Mouse (Mus musculus) kidney, embryonic 14.5 days (tissue): ENCODE data around the gene Ccr4. TPM values are rescaled to one million over a fixed set of nuclear protein-coding genes. Genes with fewer than 3 reads are reported as not detected.

Source experiments
- ATAC-seq: fragments of 200-750 bp; cut with Nextera tagmentation; 2 replicates; pipeline ENCODE4 v1.8.0; 2017; ENCODE audit warnings: moderate number of reproducible peaks, mild to moderate bottlenecking, moderate TSS enrichment, moderate library complexity; ENCODE audit not compliant: low FRiP score, low TSS enrichment
- H3K27ac ChIP-seq: fragments of 300-500 bp; sonication (generic); 2 replicates; pipeline ENCODE4 v1.5.1; 2014; ENCODE audit warnings: low read depth, mild to moderate bottlenecking, low read length, moderate library complexity, mixed read lengths
- H3K27me3 ChIP-seq: fragments of 300-500 bp; sonication (generic); 2 replicates; pipeline ENCODE4 v1.6.1; 2014; ENCODE audit warnings: mild to moderate bottlenecking, low read length; ENCODE audit not compliant: control insufficient read depth, insufficient read depth
- H3K36me3 ChIP-seq: fragments of 300-500 bp; sonication (generic); 2 replicates; pipeline ENCODE4 v1.6.1; 2014; ENCODE audit warnings: low read length, mixed read lengths; ENCODE audit not compliant: control insufficient read depth, insufficient read depth
- H3K4me1 ChIP-seq: fragments of 300-500 bp; sonication (generic); 2 replicates; pipeline ENCODE4 v1.6.1; 2014; ENCODE audit warnings: low read length, mixed read lengths; ENCODE audit not compliant: control insufficient read depth, insufficient read depth
- H3K4me2 ChIP-seq: fragments of 300-500 bp; sonication (generic); replicated peaks from 2 replicates; pipeline ENCODE4 v1.6.1; 2014; ENCODE audit warnings: low read depth, mild to moderate bottlenecking, low read length
- H3K4me3 ChIP-seq: fragments of 300-500 bp; sonication (generic); 2 replicates; pipeline ENCODE4 v1.5.1; 2014; ENCODE audit warnings: mild to moderate bottlenecking, low read length
- H3K9ac ChIP-seq: fragments of 300-500 bp; sonication (generic); 2 replicates; pipeline ENCODE4 v1.6.1; 2014; ENCODE audit warnings: low read depth, mild to moderate bottlenecking, low read length, moderate library complexity
- H3K9me3 ChIP-seq: fragments of 300-500 bp; sonication (generic); 2 replicates; pipeline ENCODE4 v1.6.1; 2016; ENCODE audit warnings: low read length; ENCODE audit not compliant: control insufficient read depth
- WGBS: fragments of 180-500 bp; shearing (Covaris S2); extraction: QIAGEN DNeasy Blood & Tissue Kit; methylation state at CpG from one replicate; pipeline ENCODE4 v1.1.7; 2014; 5-methylcytosine and 5-hydroxymethylcytosine counted together
- polyA plus RNA-seq: library from polyadenylated mRNA; unstranded; fragments of >200 nt; fragmentation: Nextera tagmentation; extraction: Ambion mirVana; gene quantifications from 2 replicates; pipeline ENCODE4 v1.2.1, GENCODE M21; 2014

Ccr4 gene
- polyA plus RNA-seq, 1 experiment from 2014 or later, result 0.68 TPM

- Histone ChIP-seq H3K9ac (no peak overlapping the region), H3K4me2 (no peak overlapping the region), H3K36me3 (no peaks in the 10 kb centered on the region), H3K9me3 (no peaks in the 10 kb centered on the region), H3K27ac (no peak overlapping the region), H3K27me3 (no peaks in the 10 kb centered on the region), H3K4me1 (no peaks in the 10 kb centered on the region), H3K4me3 (no peak overlapping the region)
- WGBS, result 89% methylated on average over 13 of the region's 13 CpGs
- ATAC-seq, result no peak
These were observed 55.5 kb downstream of the Ccr4 start for GRCm38 (mm10) chr9:114449120-114449754.

GRCm38 (mm10) chr9:114448700-114449099 lies 56.0 kb downstream of the Ccr4 start:
- no peak overlapping the region for H3K27ac ChIP-seq
- peak; percentile 64; the same call in 1 of the 2 replicates for ATAC-seq
- WGBS, result 73% methylated on average over 5 of the region's 5 CpGs
- no peaks in the 10 kb centered on the region for H3K9me3 ChIP-seq
- H3K4me1 ChIP-seq, result no peaks in the 10 kb centered on the region
- H3K4me2 ChIP-seq, result no peak overlapping the region
- H3K27me3 ChIP-seq, result no peaks in the 10 kb centered on the region
- H3K4me3 ChIP-seq, result no peak overlapping the region
- H3K36me3 ChIP-seq, result no peaks in the 10 kb centered on the region
- H3K9ac ChIP-seq, result no peak overlapping the region

GRCm38 (mm10) chr9:114446887-114447286 lies 57.8 kb downstream of the Ccr4 start:
- Histone ChIP-seq H3K9me3 (no peaks in the 10 kb centered on the region), H3K36me3 (no peaks in the 10 kb centered on the region; the same call in 1 of the 2 replicates), H3K4me1 (no peaks in the 10 kb centered on the region), H3K4me3 (no peak overlapping the region), H3K27me3 (no peaks in the 10 kb centered on the region), H3K27ac (no peak overlapping the region), H3K9ac (no peak overlapping the region), H3K4me2 (no peak overlapping the region)
- WGBS, result 88% methylated on average over 8 of the region's 8 CpGs
- ATAC-seq, result no peak

- H3K9ac ChIP-seq, result no peak overlapping the region
- ATAC-seq, result no peak
- H3K9me3 ChIP-seq, result no peaks in the 10 kb centered on the region
- H3K4me3 ChIP-seq, result no peak overlapping the region
- no peaks in the 10 kb centered on the region; the same call in 1 of the 2 replicates for H3K36me3 ChIP-seq
- WGBS, result 86% methylated on average over 8 of the region's 8 CpGs
- no peak overlapping the region for H3K27ac ChIP-seq
- H3K4me1 ChIP-seq, result no peaks in the 10 kb centered on the region
- H3K27me3 ChIP-seq, result no peaks in the 10 kb centered on the region
- H3K4me2 ChIP-seq, result no peak overlapping the region
These were observed 61.4 kb downstream of the Ccr4 start for GRCm38 (mm10) chr9:114443351-114443750.

- no peaks in the 10 kb centered on the region for H3K27me3 ChIP-seq
- no peak overlapping the region for H3K4me3 ChIP-seq
- no peak overlapping the region for H3K4me2 ChIP-seq
- no peak overlapping the region for H3K9ac ChIP-seq
- H3K9me3 ChIP-seq, result no peaks in the 10 kb centered on the region
- H3K36me3 ChIP-seq, result no peaks in the 10 kb centered on the region; the same call in 1 of the 2 replicates
- ATAC-seq, result no peak
- no peak overlapping the region for H3K27ac ChIP-seq
- 84% methylated on average over 9 of the region's 9 CpGs for WGBS
- H3K4me1 ChIP-seq, result no peaks in the 10 kb centered on the region
These were observed 61.8 kb downstream of the Ccr4 start for GRCm38 (mm10) chr9:114442893-114443292.

- 90% methylated on average over 9 of the region's 9 CpGs for WGBS
- Histone ChIP-seq H3K4me1 (no peaks in the 10 kb centered on the region), H3K9ac (no peak overlapping the region), H3K27me3 (no peaks in the 10 kb centered on the region), H3K9me3 (no peaks in the 10 kb centered on the region), H3K4me2 (no peak overlapping the region), H3K27ac (no peak overlapping the region), H3K36me3 (no peaks in the 10 kb centered on the region; the same call in 1 of the 2 replicates), H3K4me3 (no peak overlapping the region)
- no peak for ATAC-seq
These were observed 62.5 kb downstream of the Ccr4 start for GRCm38 (mm10) chr9:114442225-114442624.

GRCm38 (mm10) chr9:114440548-114440947 lies 64.2 kb downstream of the Ccr4 start:
- no peaks in the 10 kb centered on the region; the same call in 1 of the 2 replicates for H3K36me3 ChIP-seq
- ATAC-seq, result no peak
- no peak overlapping the region for H3K4me3 ChIP-seq
- no peaks in the 10 kb centered on the region for H3K4me1 ChIP-seq
- H3K27ac ChIP-seq, result no peak overlapping the region
- no peaks in the 10 kb centered on the region for H3K27me3 ChIP-seq
- 82% methylated on average over 10 of the region's 10 CpGs for whole genome bisulfite sequencing
- H3K9ac ChIP-seq, result no peak overlapping the region
- H3K4me2 ChIP-seq, result no peak overlapping the region
- peaks cover 2% of the 10 kb centered on the region; the same call in 1 of the 2 replicates for H3K9me3 ChIP-seq

Other genes starting within 250 kb of the Ccr4 start
- not detected in 2 replicates for gene Bcl2a1c, start 174.8 kb downstream of the Ccr4 start, polyA plus RNA-seq
- 113 and 125 TPM in 2 replicates for gene Crtap, start 114.2 kb downstream of the Ccr4 start, polyA plus RNA-seq
- gene Glb1, start 103.8 kb downstream of the Ccr4 start, polyA plus RNA-seq, result 30.9 and 49.6 TPM in 2 replicates
- gene Tmppe, start 103.8 kb downstream of the Ccr4 start, polyA plus RNA-seq, result 3.7 and 4.1 TPM in 2 replicates
- 0.31 and 0.47 TPM in 2 replicates for gene C130032M10Rik, start 10.8 kb upstream of the Ccr4 start, polyA plus RNA-seq
- 1.1 and 1.4 TPM in 2 replicates for gene Trim71, start 59.5 kb upstream of the Ccr4 start, polyA plus RNA-seq
- 41.8 and 74.7 TPM in 2 replicates for gene Cnot10, start 135.3 kb upstream of the Ccr4 start, polyA plus RNA-seq
- gene Dync1li1, start 183.9 kb upstream of the Ccr4 start, polyA plus RNA-seq, result 37.7 and 55.9 TPM in 2 replicates
- 25.0 and 53.0 TPM in 2 replicates for gene Cmtm6, start 226.2 kb upstream of the Ccr4 start, polyA plus RNA-seq